In genomic region chr12:44967448-44967847, GRCm38 (mm10) we compare ENCODE assay signal across 23 mouse cellular contexts.
A peak's percentile ranks its signal among the peaks of the same experiment; 100 is the strongest.
DNase-seq lines count a peak whose midpoint lies in the region; ATAC-seq and TF ChIP-seq lines count a peak whose summit lies in the region.
"Had no signal": no experiment of that assay in that cellular context is flagged by ENCODE, and none has a peak within 500 bp of the region (broad histone marks: within the 10 kb centered on the region; RNA-seq: fewer than 3 reads in every experiment).

No protein-coding gene starts in this region.

- peak; percentile 65 for DNase-seq in embryonic facial prominence, embryonic 14.5 days (ENCODE audit: low spot score)
- DNase-seq in embryonic facial prominence, embryonic 10.5 days (ENCODE audit: low spot score): no peak
- peak; percentile 27 for DNase-seq in lung, embryonic 14.5 days
- DNase-seq in lung, postnatal 14 days: no peak
- peak; percentile 86 for DNase-seq in limb, embryonic 14.5 days (ENCODE audit: low spot score)
- DNase-seq: adrenal gland, adult 2 months; adrenal gland, postnatal 10 days; adrenal gland, postnatal 25 days; cerebellum, adult 11 months; cerebellum, adult 18-20 months; cerebellum, adult 8-10 months; cerebellum, adult 9-11 months; cerebellum, postnatal 14 days; cerebellum, postnatal 36 days; embryo, embryonic 11 days; forebrain, postnatal 0 days had no signal

- H3K4me1 ChIP-seq in embryonic facial prominence, embryonic 14.5 days (ENCODE audit: control insufficient read depth, insufficient read depth, low read length): peaks cover 2% of the 10 kb centered on the region; the same call in 1 of the 2 replicates
- H3K4me1 ChIP-seq in embryonic facial prominence, embryonic 10.5 days: no peaks in the 10 kb centered on the region
- no peaks in the 10 kb centered on the region for H3K4me1 ChIP-seq in lung, embryonic 14.5 days (ENCODE audit: insufficient read depth)
- 0 out of 2 replicates have a peak, but pooled peaks cover 5% of the 10 kb centered on the region for H3K4me1 ChIP-seq in limb, embryonic 14.5 days (ENCODE audit: control insufficient read depth, insufficient read depth, low read length)
- H3K4me1 ChIP-seq in forebrain, embryonic 16.5 days (replicated peaks; ENCODE audit: control insufficient read depth, insufficient read depth, low read length): no peaks in the 10 kb centered on the region
- H3K4me1 ChIP-seq: embryonic facial prominence, embryonic 12.5 days; embryonic facial prominence, embryonic 15.5 days; forebrain, embryonic 10.5 days; forebrain, embryonic 12.5 days had no signal

- no peaks in the 10 kb centered on the region for H3K36me3 ChIP-seq in embryonic facial prominence, embryonic 14.5 days (ENCODE audit: control insufficient read depth, insufficient read depth, low read length)
- no peaks in the 10 kb centered on the region for H3K36me3 ChIP-seq in embryonic facial prominence, embryonic 10.5 days (replicated peaks)
- H3K36me3 ChIP-seq in lung, embryonic 14.5 days (ENCODE audit: insufficient read depth): no peaks in the 10 kb centered on the region
- no peaks in the 10 kb centered on the region for H3K36me3 ChIP-seq in limb, embryonic 14.5 days (ENCODE audit: control insufficient read depth, insufficient read depth, low read length)
- no peaks in the 10 kb centered on the region for H3K36me3 ChIP-seq in forebrain, embryonic 16.5 days (ENCODE audit: control insufficient read depth, insufficient read depth)
- H3K36me3 ChIP-seq: embryonic facial prominence, embryonic 12.5 days; embryonic facial prominence, embryonic 15.5 days; forebrain, embryonic 10.5 days; forebrain, embryonic 12.5 days had no signal

- WGBS in embryonic facial prominence, embryonic 14.5 days: 44% methylated on average over 1 of the region's 1 CpGs
- WGBS in embryonic facial prominence, embryonic 10.5 days: 81% methylated on average over 1 of the region's 1 CpGs
- WGBS in lung, embryonic 14.5 days: 73% methylated on average over 1 of the region's 1 CpGs
- 21% methylated on average over 1 of the region's 1 CpGs for WGBS in limb, embryonic 14.5 days
- 84% methylated on average over 1 of the region's 1 CpGs for WGBS in forebrain, embryonic 16.5 days

- no peak overlapping the region for H3K27ac ChIP-seq in embryonic facial prominence, embryonic 14.5 days (replicated peaks; ENCODE audit: low read depth, low read length)
- no peak overlapping the region for H3K27ac ChIP-seq in embryonic facial prominence, embryonic 10.5 days (replicated peaks)
- no peak overlapping the region for H3K27ac ChIP-seq in lung, embryonic 14.5 days (ENCODE audit: low read depth)
- no peak overlapping the region for H3K27ac ChIP-seq in limb, embryonic 14.5 days (replicated peaks; ENCODE audit: low read depth, low read length)
- H3K27ac ChIP-seq in forebrain, embryonic 16.5 days (ENCODE audit: low read length): no peak overlapping the region
- H3K27ac ChIP-seq: embryonic facial prominence, embryonic 12.5 days; embryonic facial prominence, embryonic 15.5 days; forebrain, embryonic 10.5 days; forebrain, embryonic 12.5 days had no signal

- peak; percentile 50; the same call in 1 of the 2 replicates for ATAC-seq in embryonic facial prominence, embryonic 14.5 days (ENCODE audit: low read depth)
- ATAC-seq in lung, embryonic 14.5 days (ENCODE audit: insufficient read depth): no peak
- ATAC-seq in limb, embryonic 14.5 days (ENCODE audit: low FRiP score, low read depth): peak; percentile 77; the same call in 1 of the 2 replicates
- ATAC-seq in forebrain, embryonic 16.5 days: no peak
- ATAC-seq: forebrain, embryonic 14.5 days; forebrain, postnatal 0 days had no signal

- H3K4me3 ChIP-seq in embryonic facial prominence, embryonic 14.5 days (ENCODE audit: low read depth, low read length): no peak overlapping the region
- no peak overlapping the region for H3K4me3 ChIP-seq in embryonic facial prominence, embryonic 10.5 days
- H3K4me3 ChIP-seq in lung, embryonic 14.5 days (ENCODE audit: low read depth, low read length): no peak overlapping the region
- H3K4me3 ChIP-seq in limb, embryonic 14.5 days (replicated peaks; ENCODE audit: low read length): no peak overlapping the region
- H3K4me3 ChIP-seq in forebrain, embryonic 16.5 days (replicated peaks; ENCODE audit: low read length): no peak overlapping the region
- H3K4me3 ChIP-seq: embryonic facial prominence, embryonic 12.5 days; embryonic facial prominence, embryonic 15.5 days; erythroblast, embryonic 14.5 days; forebrain, embryonic 10.5 days; forebrain, embryonic 12.5 days had no signal

- no peak overlapping the region for H3K4me2 ChIP-seq in embryonic facial prominence, embryonic 14.5 days (ENCODE audit: low read depth, low read length)
- no peak overlapping the region for H3K4me2 ChIP-seq in lung, embryonic 14.5 days
- no peak overlapping the region for H3K4me2 ChIP-seq in limb, embryonic 14.5 days (replicated peaks; ENCODE audit: low read depth, low read length, severe bottlenecking)
- no peak overlapping the region for H3K4me2 ChIP-seq in forebrain, embryonic 16.5 days (ENCODE audit: low read length)
- H3K4me2 ChIP-seq: embryonic facial prominence, embryonic 12.5 days; embryonic facial prominence, embryonic 15.5 days; forebrain, embryonic 12.5 days had no signal

- no peak for TF ChIP-seq POLR2A in limb, embryonic 14.5 days (IDR thresholded peaks at IDR 0.05; ENCODE audit: borderline replicate concordance, extremely low read depth, insufficient read depth, insufficient read length)

- TF ChIP-seq CTCF in lung, embryonic 14.5 days (IDR thresholded peaks at IDR 0.05; ENCODE audit: low read depth): no peak

- no peak overlapping the region for H3K9ac ChIP-seq in embryonic facial prominence, embryonic 14.5 days (ENCODE audit: low read depth, low read length)
- no peak overlapping the region for H3K9ac ChIP-seq in lung, embryonic 14.5 days
- no peak overlapping the region for H3K9ac ChIP-seq in limb, embryonic 14.5 days (ENCODE audit: low read depth, low read length, severe bottlenecking)
- H3K9ac ChIP-seq in forebrain, embryonic 16.5 days (replicated peaks; ENCODE audit: low read depth, low read length): no peak overlapping the region
- H3K9ac ChIP-seq: embryonic facial prominence, embryonic 12.5 days; embryonic facial prominence, embryonic 15.5 days; forebrain, embryonic 12.5 days; forebrain, postnatal 0 days had no signal

- H3K27me3 ChIP-seq in embryonic facial prominence, embryonic 14.5 days (replicated peaks; ENCODE audit: control insufficient read depth, insufficient read depth, low read length): no peaks in the 10 kb centered on the region
- H3K27me3 ChIP-seq in embryonic facial prominence, embryonic 10.5 days (replicated peaks; ENCODE audit: low read depth, poor library complexity, severe bottlenecking): no peaks in the 10 kb centered on the region
- no peaks in the 10 kb centered on the region for H3K27me3 ChIP-seq in lung, embryonic 14.5 days (ENCODE audit: insufficient read depth, low read length)
- H3K27me3 ChIP-seq in limb, embryonic 14.5 days (ENCODE audit: control insufficient read depth, insufficient read depth, low read length): no peaks in the 10 kb centered on the region
- no peaks in the 10 kb centered on the region for H3K27me3 ChIP-seq in forebrain, embryonic 16.5 days (replicated peaks; ENCODE audit: control insufficient read depth, insufficient read depth, low read length)
- H3K27me3 ChIP-seq: embryonic facial prominence, embryonic 12.5 days; embryonic facial prominence, embryonic 15.5 days; forebrain, embryonic 12.5 days had no signal

- no peaks in the 10 kb centered on the region for H3K9me3 ChIP-seq in embryonic facial prominence, embryonic 14.5 days (ENCODE audit: control insufficient read depth, low read length)
- no peaks in the 10 kb centered on the region for H3K9me3 ChIP-seq in embryonic facial prominence, embryonic 10.5 days
- no peaks in the 10 kb centered on the region for H3K9me3 ChIP-seq in lung, embryonic 14.5 days (ENCODE audit: low read depth, low read length)
- no peaks in the 10 kb centered on the region for H3K9me3 ChIP-seq in limb, embryonic 14.5 days (ENCODE audit: control insufficient read depth, low read length)
- no peaks in the 10 kb centered on the region for H3K9me3 ChIP-seq in forebrain, embryonic 16.5 days (ENCODE audit: control insufficient read depth, low read length)
- H3K9me3 ChIP-seq: embryonic facial prominence, embryonic 12.5 days; embryonic facial prominence, embryonic 15.5 days; forebrain, embryonic 10.5 days; forebrain, embryonic 12.5 days had no signal

Comparison
In these comparisons a context has a peak if more than half of its experiments do, and no peak if none do; other contexts are left out.
1. DNase-seq: peak in embryonic facial prominence, embryonic 14.5 days (single experiment), lung, embryonic 14.5 days (single experiment) and limb, embryonic 14.5 days (single experiment); none in embryonic facial prominence, embryonic 10.5 days (single experiment) and lung, postnatal 14 days (single experiment).
2. ATAC-seq: peak in embryonic facial prominence, embryonic 14.5 days (single experiment) and limb, embryonic 14.5 days (single experiment); none in lung, embryonic 14.5 days (single experiment) and forebrain, embryonic 16.5 days (single experiment).